In the genomic region with DNA sequence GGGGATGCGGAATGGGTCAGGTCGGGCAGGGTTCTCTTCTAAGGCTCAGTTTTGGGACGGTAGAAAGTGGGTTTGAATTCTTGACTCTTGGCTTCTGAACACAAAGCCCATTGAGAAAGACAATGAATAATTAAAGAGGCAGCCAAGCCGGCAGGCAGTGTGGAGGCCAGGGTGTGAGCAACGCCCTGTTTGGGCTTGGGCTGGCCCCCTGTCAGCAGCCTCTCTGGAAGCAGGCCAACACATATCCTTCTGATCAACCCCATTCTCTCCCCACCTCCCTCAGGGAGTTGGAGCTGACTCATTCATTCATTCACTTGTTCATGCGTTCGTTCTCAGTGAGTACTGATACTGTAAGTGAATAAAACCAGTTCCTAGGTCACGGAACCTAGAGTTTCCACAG, we compare ENCODE assay signal across 8 mouse cellular contexts. TPM values are rescaled to one million over a fixed set of nuclear protein-coding genes. Genes with fewer than 3 reads are reported as not detected.
DNase-seq lines count a peak whose midpoint lies in the region; ATAC-seq and TF ChIP-seq lines count a peak whose summit lies in the region.

No protein-coding gene starts in this region.

- no peak overlapping the region for H3K4me2 ChIP-seq in lung, postnatal 0 days (replicated peaks; ENCODE audit: low read depth, low read length)

- peak; percentile 66 for DNase-seq in kidney, postnatal 10 days
- DNase-seq in kidney, postnatal 14 days, result no peak
- peak; percentile 78 for DNase-seq in Muller cell, postnatal 12 days (ENCODE audit: inconsistent ontology term)
- DNase-seq in heart, embryonic 10.5 days (ENCODE audit: low spot score), result no peak
- DNase-seq in lung, postnatal 0 days (ENCODE audit: low spot score), result peak; percentile 73
- no peak for DNase-seq in embryo, embryonic 10.5 days (ENCODE audit: low spot score)
- no peak for DNase-seq in frontal cortex, postnatal 36 days (ENCODE audit: low spot score in 2 of 2)

- peak; percentile 22 for ATAC-seq in lung, postnatal 0 days
- ATAC-seq in erythroblast, adult 5-6 weeks (replicated peaks; ENCODE audit: low FRiP score, poor library complexity, severe bottlenecking), result no peak

- peak overlapping the region; percentile 78 for H3K27ac ChIP-seq in heart, embryonic 10.5 days
- H3K27ac ChIP-seq in lung, postnatal 0 days (ENCODE audit: low read length), result peak overlapping the region; percentile 66

- H3K9ac ChIP-seq in lung, postnatal 0 days (replicated peaks; ENCODE audit: low read depth), result no peak overlapping the region

- no peak for TF ChIP-seq CTCF in lung, postnatal 0 days (IDR thresholded peaks at IDR 0.05)

- 32% methylated on average over 8 of the region's 8 CpGs for WGBS in heart, embryonic 10.5 days
- 23% methylated on average over 8 of the region's 8 CpGs for WGBS in lung, postnatal 0 days

- 0 out of 2 replicates have a peak overlapping the region, but pooled peaks have one; percentile 2 for H3K4me3 ChIP-seq in heart, embryonic 10.5 days
- no peak overlapping the region for H3K4me3 ChIP-seq in lung, postnatal 0 days (ENCODE audit: low read depth, low read length)

- no peaks in the 10 kb centered on the region for H3K9me3 ChIP-seq in heart, embryonic 10.5 days
- H3K9me3 ChIP-seq in lung, postnatal 0 days (ENCODE audit: low read length), result no peaks in the 10 kb centered on the region

- H3K36me3 ChIP-seq in heart, embryonic 10.5 days, result peaks cover 13% of the 10 kb centered on the region
- H3K36me3 ChIP-seq in lung, postnatal 0 days (ENCODE audit: insufficient read depth, low read length), result no peaks in the 10 kb centered on the region

- H3K4me1 ChIP-seq in heart, embryonic 10.5 days, result peaks cover 90% of the 10 kb centered on the region
- H3K4me1 ChIP-seq in lung, postnatal 0 days (ENCODE audit: insufficient read depth, low read depth, low read length), result peaks cover 47% of the 10 kb centered on the region

- no peaks in the 10 kb centered on the region for H3K27me3 ChIP-seq in heart, embryonic 10.5 days (ENCODE audit: insufficient read depth, poor library complexity, severe bottlenecking)
- no peaks in the 10 kb centered on the region for H3K27me3 ChIP-seq in lung, postnatal 0 days (replicated peaks; ENCODE audit: insufficient read depth, low read length)

- TF ChIP-seq EP300 in lung, postnatal 0 days (IDR thresholded peaks at IDR 0.05), result no peak

RNA-seq across cellular contexts. Expression of a gene that starts 36.7 kb away (rescaled TPM):
- 62.6 and 67.8 TPM in 2 replicates for polyA plus RNA-seq in heart, embryonic 10.5 days (2016; fragmentation: Nextera tagmentation; extraction: Ambion mirVana)
- polyA plus RNA-seq in lung, postnatal 0 days (2015; fragmentation: Nextera tagmentation; extraction: Ambion mirVana), result 30.0 and 31.0 TPM in 2 replicates
- total RNA-seq in erythroblast, adult 5-6 weeks (2015; ENCODE audit: low replicate concordance), result 13.4 and 17.6 TPM in 2 replicates
- total RNA-seq in erythroblast, adult 5-6 weeks (2017; ENCODE audit: low replicate concordance), result 15.5 and 20.8 TPM in 2 replicates

Comparison
In these comparisons a context has a peak if more than half of its experiments do, and no peak if none do; other contexts are left out.
1. DNase-seq: peak in kidney, postnatal 10 days (single experiment), Muller cell, postnatal 12 days (single experiment) and lung, postnatal 0 days (single experiment); none in kidney, postnatal 14 days (single experiment), heart, embryonic 10.5 days (single experiment), embryo, embryonic 10.5 days (single experiment) and frontal cortex, postnatal 36 days (0 of 2).